Mouse (Mus musculus) left cerebral cortex, postnatal 4 days (tissue): Measurements from ENCODE around the gene Kif5a. TPM values are rescaled to one million over a fixed set of nuclear protein-coding genes. Genes with fewer than 3 reads are reported as not detected.
"Not testable (repeated sequence)": the region's sequence is repeated elsewhere in the genome, so short reads cannot be mapped to it uniquely, and the experiment has no call there.

Experiments used
- DNase-seq: peaks from one replicate; pipeline ENCODE4 v3.0.0-alpha.2; 2022
- intact Hi-C: fragments of 180-260 bp; cut with DNase I; formaldehyde crosslinking; loops from one replicate; pipeline ENCODE4 v1.15.1; 2025
- total RNA-seq, 2 experiments: library from RNA; stranded (reverse); gene quantifications; 2 replicates each; pipeline ENCODE4 v1.2.3; 2021

The Kif5a gene
- 100 to 1,000 TPM; 291 to 312 TPM for total RNA-seq

DNA sequence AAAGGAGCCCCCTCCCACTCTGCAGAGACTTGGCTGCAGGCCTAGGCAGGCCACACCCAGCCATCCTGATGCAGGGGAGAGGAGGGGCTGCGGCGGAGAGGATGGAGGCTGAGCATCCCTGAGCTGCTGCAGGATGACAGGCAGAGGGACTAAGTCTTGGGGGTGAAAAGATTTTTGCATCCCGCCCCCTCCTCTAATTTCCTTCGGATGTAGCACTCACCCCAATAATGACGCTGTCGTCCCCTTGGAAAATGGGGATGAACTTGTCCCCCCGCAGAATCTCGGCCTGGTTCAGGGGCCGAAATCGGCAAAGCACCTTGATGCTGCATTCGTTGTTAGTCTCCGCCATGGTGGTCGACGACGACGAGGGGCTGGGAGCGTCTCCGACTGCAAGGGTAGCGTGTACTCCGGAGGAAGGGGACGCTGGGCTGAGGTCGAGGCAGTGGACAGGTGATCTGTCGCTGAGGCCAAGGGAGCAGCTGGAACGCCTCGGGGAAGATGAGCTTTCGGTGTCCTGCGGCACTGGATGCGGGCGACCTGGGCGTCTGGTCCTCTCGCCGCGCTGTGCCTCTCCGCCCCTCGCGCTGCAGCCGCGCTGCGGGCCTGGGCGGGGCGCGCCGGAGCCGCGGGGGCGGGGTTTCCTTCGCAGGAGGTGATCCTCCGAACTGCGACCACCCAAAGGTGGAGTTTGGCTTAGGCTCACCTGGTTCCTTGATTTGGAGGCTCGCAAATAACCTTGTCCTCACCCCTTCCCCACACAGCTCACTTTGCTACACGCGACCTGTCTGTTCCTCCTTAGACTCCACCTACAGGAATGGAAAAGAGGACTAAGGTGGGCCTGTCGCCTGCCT, at the start of gene Kif5a:
TSS of gene Kif5a (minus strand) at position 801 of the 851 bp plus-strand sequence.
- intact Hi-C loops = no loop called here
- DNase-seq = peak; percentile 65

DNA sequence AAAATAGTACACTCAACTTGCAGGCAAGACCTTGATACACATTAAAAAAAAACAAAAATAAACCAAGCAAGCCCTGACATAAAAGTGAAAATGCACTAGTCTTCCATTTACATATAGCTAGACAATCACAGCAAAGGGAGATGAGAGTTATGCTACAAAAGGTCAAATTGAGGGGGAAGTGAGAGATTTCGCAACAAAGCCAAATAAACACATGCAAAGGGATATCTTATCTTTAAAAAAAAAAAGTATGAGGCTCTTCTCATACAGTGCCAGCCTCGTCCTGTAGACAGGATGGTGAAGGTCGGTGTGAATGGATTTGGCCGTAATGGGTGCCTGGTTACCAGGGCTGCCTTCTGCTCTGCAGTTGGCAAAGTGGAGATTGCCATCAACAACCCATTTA, 49.7 kb upstream of the Kif5a start:
- intact Hi-C loops = no loop called here
- DNase-seq = no peak

DNA sequence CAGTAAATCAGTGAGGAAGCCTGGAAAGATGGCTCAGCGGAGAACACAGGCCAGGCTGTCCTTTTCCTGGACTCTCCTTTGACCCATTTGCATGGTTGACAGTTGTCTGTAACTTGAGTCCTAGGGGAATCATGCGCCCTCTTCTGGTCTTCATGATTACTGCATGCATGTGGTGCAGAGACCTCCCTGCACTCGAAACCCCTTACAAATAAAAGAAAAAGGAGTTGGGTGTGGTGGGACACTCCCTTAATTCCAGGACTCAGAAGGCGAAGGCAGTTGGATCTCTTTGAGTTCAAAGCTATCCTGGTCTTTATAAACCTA, 49.2 kb upstream of the Kif5a start:
- DNase-seq = peak; percentile 86
- intact Hi-C loops = no loop called here

DNA sequence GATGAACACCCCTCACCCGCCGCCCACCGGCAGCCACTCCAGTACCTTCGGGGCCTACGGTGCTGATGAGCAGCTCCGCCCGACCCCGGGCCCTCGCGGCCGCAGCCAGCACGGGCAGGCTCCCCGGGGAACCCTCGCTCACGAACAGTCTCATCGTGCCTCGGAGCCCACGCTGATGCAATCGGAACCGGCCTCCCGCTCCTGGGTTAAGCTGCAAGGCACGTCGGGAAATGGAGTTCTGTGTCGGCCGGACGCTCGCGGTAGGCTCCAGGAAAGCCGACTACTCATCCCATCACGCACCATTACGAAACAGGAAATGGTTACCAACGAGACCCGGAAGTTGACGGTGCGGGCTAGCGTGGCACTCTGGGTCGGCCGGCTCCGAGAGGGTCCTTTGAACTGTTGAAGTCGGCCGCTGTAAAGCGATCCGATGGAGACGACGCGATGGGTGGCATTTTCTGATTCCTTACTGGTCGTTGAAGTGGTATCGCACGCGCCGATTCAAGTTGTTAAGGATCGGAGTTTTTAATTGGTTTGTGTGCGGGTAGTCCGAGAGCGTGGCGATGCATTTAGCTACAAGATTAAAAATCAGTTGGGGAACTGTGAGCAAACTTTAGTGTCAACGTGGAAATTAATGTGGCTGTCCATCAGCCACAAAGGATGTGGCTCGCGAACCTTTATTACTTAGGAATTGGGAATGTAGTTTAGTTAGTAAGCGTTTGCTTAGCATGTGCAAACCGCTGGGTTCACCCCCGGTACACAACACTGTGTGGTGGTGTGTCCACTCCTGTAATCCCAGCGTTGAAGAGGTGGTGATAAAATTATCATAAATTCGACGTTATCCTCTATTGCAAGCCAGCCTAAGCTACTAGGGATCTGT, 48.6 kb upstream of the Kif5a start, which contains the start of gene Mars:
TSS of gene Mars (minus strand) at position 311 of the 880 bp plus-strand sequence.
- DNase-seq = peak; percentile 91
- intact Hi-C loops = no loop called here

DNA sequence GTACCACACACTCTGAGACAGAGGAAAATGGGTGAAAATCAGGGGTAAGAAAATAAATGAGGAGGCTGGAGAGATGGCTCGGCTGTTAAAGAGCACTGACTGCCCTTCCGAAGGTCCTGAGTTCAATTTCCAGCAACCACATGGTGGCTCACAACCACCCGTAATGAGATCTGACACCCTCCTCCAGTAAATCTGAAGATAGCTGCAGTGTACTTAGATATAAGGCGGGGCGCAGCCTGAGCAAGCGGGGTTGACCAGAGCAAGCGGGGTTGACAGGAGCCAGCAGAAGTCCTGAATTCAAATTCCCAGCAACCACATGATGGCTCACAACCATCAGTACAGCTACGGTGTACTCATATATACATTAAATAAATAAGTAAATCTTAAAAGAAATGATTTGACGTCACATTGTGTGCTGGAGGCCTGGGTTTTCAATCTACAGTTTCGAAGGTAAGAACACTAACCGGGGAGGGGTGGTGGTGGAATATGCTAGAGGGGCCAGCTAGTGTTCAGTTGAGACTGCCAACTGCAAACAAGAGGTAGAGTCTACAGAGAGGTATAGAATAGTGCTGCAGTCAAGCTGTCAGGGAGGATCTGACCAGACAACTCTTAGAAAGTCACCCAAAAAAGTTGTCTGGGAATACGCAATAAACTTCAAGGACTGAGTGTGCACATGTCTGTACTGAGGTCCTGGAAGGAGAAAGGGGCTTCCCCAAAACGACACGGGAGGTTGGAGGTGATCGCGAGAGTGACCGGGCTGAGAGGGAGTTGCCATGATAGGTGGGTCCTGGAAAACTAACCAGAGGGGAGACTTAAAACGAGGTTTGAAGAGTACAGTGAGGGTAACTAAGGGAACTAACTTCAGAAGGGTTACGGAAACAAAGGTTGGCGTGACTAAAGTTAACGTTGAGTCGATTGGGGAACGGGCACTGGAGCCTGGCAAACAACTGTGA, 47.7 kb upstream of the Kif5a start:
- no peak for DNase-seq
- intact Hi-C loops = no loop called here

DNA sequence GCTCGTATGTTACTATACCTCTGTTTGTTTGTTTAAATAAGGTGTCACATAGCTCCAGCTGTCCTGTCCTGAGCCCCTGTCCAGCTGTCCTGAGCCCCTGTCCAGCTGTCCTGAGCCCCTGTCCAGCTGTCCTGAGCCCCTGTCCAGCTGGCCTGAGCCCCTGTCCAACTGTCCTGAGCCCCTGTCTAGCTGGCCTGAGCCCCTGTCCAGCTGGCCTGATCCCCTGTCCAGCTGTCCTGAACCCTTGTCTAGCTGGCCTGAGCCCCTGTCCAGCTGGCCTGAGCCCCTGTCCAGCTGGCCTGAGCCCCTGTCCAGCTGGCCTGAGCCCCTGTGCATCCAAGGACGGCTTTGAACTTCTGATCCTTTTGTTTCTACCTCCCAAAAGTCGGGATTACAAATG, 46.0 kb upstream of the Kif5a start:
- intact Hi-C loops, DNase-seq: not testable (repeated sequence)

DNA sequence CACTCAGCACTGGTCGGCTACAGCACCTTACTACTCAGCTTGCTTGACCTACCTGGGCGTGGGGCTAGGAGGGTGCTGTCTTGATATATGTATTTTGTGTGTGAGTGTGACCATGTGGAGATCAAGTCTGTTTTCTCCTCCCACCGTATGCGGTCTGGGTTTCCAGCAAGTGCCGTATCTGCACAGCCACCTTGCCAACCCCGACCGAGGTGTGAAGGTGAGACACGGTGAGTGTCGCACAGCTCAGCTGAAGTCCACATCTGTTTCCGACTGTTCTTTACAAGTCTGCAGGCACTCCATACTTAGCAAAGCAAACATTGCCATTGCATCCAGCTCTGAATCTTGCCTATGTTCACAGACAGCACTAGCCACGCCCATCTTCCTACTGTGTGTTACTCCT, 40.0 kb upstream of the Kif5a start:
- intact Hi-C loops = no loop called here
- DNase-seq = no peak

DNA sequence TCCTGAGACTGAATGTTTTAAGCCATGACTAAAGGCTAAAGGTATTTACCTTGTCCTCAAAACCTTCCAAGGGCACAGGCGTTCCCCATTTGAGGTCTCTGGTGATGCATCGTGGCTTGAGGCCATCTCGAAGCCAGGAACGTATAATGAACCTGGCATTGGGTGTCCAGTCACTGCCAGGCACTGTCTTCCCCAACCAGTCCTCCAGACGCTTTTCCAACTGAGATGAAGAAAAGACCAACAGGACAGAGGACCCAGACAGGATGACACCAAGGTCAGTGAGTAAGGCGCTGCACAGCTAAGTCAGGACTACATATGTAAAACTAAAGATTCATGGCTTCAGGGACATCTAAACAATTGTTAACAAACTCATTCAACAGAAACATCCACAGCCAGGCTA, 37.2 kb upstream of the Kif5a start:
- intact Hi-C loops = no loop called here
- no peak for DNase-seq

DNA sequence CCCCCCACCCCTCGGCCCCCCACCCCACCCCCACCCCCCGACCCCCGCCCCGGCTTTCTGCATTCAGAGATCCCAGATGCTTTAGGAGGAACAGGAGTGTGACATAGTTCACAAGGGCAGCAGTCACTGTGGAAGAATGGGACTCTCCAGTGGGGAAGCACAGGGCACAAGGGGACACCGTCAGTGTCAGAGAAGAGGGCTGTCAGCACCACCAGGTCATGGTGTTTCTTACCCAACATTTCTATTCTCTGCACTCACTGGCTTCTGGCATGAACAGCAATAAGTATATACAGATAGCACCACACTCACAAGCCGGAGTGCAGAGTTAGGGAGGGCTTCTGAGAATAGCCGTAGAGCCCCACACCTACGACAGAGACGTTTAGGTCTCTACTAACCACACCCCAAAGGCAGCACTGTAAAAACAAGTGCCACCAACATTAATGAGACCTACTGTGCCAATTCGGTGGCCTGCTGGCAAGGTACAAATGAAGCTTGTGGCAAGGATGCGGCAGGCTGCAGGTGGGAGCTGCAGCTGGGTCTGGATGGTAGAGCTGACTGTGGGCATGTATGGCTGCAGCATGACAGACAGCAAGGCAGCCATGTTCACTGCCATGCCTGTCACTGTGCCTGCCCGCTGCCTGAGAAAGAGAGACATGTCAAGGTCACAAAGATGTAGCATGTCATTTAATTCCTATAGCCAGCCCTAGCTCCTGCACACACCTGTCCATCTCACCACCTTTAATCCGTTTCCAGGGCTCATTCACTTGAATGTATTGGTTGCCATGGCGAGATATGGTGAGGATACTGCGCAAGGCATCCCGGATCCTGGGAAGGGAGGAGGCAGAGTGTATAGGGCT, 34.1 kb upstream of the Kif5a start:
- DNase-seq = no peak
- intact Hi-C loops = no loop called here

DNA sequence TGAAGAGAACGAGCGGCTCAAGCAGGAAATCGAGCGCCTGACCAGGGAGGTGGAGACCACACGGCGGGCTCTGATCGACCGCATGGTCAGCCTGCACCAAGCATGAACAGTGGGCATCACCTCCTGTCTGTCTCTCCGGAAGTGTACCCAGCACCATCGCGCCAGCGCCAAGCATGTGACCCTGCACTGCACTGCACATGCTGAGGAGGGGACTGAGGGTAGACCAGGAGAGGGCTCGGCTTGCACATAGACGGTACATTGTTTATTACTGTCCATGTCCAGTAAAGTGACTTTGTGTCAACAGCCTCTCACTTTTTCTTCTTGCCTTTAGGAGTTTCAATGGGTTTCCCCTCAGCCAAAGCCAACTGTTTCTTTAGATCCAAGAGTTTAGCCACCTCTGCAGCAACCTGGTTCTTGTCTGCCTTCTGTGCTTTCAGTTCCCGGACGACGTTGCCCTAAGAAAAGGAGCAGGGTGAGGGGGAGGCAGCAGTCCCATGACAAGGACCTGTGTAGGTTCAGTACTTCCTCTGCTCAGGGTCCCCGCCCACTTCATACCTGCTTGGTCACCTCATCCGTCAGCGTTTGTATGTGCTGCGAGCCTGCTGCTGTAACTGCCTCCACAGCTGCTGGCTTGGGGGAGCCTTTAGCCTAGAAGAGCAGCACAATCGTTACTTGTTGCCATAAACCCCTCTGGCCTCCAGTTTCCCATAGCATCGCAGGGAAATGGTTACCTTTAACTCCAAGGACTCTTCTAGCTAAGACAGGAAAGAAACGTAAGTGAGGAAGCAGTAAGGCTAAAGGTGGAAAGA, 33.0 kb upstream of the Kif5a start:
- no peak for DNase-seq
- intact Hi-C loops = no loop called here

DNA sequence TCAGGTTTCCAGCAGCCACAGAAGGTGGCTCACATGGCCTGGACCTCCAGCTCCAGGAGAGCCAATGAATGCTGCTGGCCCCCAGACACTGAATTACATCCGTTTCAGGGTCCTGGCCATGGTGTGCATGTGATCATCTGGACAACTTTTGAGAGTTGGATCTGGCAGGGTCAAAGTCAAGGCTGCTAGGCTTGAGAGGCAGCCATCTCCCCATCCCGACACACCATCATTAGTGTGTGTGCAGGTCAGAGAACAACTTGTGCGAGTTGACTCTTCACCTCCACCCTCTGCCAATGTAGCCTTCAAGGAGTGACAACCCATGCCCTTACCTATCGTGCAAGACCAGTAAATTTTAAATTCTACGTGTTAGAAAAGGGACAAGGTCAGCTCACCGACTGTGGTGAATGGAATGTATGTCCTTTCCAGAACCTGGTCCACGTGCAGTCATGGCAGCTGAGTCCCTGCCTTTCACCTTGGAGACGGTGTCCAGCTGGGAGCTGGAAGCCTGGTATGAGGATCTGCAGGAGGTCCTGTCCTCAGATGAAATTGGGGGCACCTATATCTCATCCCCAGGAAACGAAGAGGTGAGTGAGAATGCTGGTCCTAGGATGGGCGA, 31.9 kb upstream of the Kif5a start:
- no peak for DNase-seq
- intact Hi-C loops = no loop called here

DNA sequence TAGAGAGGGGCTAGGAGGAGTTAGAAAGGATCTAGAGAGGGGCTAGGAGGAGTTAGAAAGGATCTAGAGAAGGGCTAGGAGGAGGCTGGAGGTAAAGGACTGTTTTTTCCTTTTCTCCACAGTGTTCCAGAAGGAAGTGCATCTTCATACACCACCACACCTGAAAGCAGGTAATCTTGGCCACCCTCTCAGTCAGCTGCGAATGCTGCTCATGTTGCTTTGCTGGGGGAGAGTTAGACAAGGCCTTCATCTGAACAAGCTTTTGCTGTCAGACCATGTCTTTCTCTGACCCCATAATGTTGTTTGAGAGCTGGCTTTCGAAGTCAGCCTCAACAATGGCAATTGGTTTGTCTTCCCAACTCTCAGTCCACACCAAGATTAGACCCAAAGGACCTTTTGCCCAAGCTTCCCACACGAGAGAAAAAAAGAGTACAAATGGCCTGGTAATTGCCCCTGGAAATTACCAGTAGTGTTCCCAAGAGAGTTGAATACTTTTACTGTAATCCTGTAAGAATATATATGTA, 30.5 kb upstream of the Kif5a start:
- intact Hi-C loops = no loop called here
- DNase-seq = no peak

DNA sequence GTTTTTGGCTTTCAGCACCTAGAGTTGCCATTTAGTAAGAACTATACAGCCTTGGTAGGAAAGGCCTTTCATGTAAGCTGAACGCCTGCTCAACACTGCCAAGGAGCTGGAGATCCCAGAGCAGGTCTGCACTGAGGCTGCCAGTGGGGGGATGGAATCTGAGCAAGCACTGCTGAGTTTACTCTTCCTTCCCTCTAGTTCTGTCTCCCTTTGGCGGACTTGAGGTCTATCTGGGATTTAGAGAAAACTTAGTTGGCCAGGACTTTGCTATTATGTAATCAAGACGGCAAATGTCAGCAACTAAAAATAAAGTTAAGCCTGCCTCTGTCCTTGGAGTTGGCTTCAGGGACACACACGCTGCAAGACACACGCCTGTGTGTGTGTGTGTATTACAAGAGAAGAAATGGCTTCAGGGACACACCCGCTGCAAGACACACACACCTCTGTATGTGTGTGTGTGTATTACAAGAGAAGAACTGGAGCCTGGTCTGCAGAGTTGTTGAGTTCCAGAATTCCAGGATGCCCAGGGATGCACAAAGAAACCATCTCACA, 29.9 kb upstream of the Kif5a start:
- intact Hi-C loops = no loop called here
- no peak for DNase-seq

DNA sequence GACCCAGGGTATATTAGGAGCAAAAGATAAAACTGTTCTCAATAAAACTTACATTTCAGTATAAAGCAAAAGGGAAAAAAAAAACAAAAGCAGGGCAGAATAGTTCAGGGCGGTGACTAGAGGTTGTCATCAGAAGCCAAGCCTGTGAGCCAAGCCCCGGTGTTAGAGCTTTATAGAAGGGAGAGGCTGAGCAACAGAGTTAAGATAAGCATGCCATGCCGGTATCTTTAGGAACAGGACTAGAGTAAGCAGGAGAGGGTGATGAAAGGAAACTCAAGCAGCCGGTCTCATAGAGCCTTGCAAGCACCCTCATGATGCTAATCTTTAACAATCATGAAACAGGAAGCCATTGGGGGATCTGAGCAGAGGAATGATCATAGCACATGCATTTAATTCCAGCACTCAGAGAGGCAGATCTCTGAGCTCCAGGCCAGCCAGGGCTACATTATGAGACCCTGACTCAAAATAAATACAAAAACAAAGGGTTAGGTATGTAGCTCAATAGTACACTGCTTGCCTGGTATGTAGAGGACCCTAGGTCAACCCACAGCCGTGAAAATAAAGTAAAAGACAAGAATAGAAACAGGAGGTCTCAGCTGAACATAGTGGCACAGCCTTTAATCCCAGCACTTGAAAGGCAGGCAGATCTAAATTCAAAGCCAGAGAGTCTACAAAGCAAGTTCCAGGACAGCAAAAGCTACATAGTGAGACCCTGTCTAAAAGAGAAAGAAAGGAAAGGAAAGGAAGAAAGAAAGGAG, 28.9 kb upstream of the Kif5a start:
- no peak for DNase-seq
- intact Hi-C loops = no loop called here

DNA sequence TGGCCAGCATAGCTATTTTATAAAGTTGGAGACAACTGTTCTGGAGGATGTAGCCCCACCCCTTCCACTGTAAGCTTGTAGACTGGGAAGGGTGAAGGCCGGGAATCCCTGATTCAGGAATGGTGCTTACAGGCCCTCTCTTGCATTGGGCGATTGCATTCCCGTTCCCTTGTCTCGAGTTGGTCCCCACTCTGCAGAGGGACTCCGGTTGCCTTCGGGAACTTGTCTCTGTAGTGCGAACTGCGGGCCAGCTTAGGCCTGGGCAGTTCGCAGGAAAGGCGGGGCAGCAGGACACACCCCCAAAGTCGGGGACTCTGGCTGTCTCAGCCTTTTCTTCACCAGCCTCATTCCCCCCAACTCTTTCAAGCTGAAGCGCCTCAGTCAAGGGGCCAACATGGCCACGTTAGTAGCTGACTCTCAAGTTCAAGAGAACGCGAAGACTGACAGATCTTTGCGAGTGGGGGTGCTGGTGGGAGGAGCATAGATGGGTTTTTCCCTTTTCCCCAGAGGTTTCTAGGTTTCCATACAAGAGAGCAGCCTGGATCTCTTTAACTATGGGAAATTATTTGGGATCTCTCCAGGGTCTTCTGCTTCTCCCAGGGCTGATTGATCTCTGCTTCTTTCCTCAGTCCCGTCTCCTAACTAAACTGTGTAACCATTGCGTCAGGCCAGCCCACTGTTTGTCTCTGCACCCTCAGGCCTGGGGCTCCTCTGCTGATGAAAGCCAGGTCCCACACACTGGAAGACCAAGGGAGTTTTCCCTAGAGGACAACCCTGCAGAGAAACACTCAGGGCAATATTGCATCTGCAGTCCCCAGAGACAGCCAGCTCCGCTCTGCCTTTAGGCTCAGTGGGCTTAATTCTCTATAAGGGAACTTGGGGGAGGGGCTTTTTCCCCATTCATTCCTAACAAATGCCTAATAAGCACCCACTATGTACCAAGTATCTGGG, 28.1 kb upstream of the Kif5a start:
- intact Hi-C loops = no loop called here
- peak; percentile 48 for DNase-seq

DNA sequence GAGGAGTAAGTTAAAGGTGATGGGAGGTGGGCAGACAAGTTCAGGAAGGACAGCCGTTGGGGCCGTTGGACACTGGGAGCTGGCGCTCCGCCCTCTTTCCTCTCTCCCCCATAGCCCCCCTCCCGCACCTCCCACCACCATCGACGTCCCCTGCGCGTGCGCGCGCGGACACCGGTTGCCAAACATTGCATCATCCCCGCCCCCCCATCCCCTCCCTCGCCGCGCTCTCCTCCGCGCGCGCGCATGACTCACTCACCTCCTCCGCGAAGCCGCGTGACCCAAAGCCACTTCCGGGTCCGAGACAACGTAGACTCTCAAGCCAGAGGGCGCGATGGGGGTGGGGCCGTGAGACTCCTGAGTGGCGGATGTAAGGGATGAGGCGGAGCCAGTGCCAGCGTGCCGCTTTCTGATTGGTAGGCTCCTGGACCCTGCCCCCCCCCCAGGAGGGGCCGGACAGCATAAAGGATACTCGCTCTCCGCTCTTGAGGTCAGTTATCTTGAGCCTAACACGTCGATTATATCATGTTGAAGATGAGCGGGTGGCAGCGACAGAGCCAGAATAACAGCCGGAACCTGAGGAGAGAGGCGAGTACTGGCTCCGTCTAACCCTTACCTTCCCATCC, 27.3 kb upstream of the Kif5a start:
- intact Hi-C loops = no loop called here

More for the DNA sequence above, 27.3 kb upstream of the Kif5a start:
- peak; percentile 100 for DNase-seq
